Mouse (Mus musculus) layer of hippocampus, adult 11-12 months (tissue): ENCODE measurements at regions not wholly inside any gene's neighbourhood (a gene's known extent, or its start where the extent isn't known, plus 50 kb on each side); places are given as distances from the start of the nearest gene placed in this dataset.

Source experiments
- DNase-seq: peaks from one replicate; pipeline ENCODE4 v3.0.0; 2022; ENCODE audit warnings: low spot score

DNA sequence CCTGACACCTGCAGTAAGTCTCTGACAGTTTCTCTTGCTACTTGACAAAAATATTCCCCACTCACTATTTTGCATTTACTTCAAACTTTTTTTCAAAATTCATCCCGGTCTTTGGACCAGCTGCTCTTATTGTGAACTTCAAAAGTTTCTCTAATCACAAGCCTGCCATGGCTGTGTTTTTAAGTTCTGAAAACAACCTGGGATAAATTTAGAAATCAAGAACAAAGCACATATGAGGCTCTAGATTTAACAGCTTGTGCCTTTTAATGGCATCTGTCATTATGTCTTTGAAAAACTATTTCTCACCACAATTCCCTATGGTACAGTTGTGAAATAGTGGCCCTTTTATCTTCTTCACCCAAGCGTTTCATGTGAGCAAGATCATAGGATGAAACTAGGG, 232.4 kb upstream of the Kcnd2 start:
- DNase-seq, result peak; percentile 20

GRCm38 (mm10) chr6:21005077-21005476, 210.2 kb upstream of the Kcnd2 start:
- no peak for DNase-seq

DNA sequence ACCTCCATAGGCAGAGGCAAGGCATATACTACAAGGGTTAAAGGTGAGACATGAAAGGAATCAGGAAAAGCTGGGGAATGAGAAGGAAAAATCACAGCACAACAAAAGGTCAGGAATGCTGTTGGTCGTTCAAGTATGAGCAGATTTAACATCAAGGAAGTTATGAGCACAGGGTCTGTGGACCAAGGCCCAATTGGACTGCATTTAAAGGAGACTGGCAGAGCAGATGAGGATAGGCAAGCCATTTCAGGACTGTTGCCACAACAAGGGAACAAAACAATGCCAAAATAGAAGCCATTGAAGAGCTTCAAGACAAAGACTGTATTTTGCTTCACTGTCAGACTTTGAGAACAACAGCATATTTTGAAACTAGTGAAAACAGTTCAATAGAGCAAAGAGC, 167.4 kb upstream of the Kcnd2 start:
- no peak for DNase-seq

DNA sequence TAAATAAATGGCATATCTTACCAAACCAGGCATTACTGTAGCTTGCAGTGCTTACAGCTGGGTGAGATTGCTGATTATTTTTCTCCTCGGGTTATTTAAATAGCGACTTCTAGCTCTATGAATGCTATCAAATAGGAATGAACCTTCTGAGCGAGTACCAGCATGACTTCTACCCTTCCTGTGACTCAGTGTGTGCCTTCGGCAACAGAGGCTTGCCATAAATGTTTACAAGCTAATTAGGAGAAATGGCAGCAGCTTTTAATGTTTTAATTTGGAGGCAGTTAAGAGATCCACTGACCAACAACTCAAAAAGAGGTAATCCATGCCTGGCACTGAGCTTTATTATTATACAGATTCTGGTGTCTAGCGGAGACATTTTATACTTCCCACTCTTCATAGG, 122.3 kb upstream of the Kcnd2 start:
- DNase-seq, result no peak

DNA sequence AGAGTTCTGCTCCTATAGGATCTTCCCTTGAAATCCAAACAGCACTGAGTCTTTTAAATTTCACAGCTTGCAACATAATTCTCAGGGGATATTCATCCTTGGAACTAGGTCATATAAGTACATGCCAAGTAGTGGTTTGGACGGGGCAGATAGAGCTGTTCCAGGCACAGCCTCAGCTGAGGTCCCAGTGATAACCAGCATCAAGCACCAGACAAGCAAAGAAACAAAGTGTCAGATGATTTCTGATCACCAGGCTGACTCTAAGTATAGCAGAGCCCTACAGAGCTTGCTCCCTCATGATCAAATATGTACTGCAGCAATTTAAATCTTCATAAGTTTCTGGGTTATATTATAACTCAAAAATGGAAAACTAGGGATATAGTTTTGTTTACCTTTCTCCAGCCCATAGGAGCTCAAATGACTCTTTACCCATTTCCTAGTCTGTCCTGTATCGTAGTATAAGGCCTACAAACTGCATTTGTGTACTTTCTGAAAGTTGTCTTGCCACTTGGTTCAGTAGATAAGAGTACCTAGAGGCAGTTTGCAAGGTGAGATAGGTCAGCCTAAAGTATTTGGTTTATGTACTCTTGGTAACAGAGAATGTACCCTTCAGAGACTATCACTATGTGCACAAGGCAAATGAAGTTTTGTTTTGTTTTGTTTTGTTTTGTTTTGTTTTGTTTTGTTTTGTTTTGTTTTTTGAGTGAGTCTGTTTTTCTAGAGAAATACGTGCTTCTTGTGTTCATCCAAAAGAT, 103.9 kb upstream of the Kcnd2 start:
- DNase-seq, result no peak

GRCm38 (mm10) chr6:21122119-21122518, 93.2 kb upstream of the Kcnd2 start:
- DNase-seq, result no peak

GRCm38 (mm10) chr6:21122852-21123251, 92.5 kb upstream of the Kcnd2 start:
- DNase-seq, result no peak
